Mouse (Mus musculus): ENCODE measurements around the gene Vrk2.

DNA sequence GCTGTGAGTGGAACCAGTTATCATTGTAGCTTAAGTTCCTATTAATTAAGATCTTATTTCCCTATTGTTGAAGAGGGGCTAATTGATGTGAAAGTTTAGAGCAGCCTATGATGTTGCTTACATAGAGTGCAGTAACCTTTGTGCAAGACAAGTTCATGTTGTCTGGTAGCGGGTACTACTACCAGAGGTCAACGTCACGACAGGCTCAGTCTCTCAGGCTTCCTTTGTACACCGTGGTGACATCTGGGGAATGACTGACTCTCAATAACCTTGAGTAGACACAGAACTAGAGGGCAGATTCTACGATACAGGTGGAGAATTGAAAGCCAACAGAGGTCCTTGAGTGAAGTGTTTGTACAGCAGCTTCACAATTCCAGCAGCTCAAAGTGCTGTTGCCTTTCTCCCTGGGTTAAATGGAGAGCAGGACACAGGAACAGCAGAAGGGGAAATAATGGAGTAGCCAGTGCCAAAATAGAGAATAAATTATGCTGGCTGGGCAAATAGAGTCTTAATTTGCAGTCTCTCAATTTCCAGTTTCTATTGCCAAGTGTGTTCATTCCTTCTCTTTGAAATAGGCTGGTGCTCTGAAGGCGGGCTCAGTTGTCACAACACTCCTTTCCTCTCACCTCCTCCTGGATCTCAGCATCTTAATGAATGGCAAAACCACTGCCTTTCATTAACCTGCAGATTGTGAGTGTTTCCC is 116.6 kb downstream of the Vrk2 start:
- TF ChIP-seq MEF2A (IDR thresholded peaks at IDR 0.05; ENCODE audit: borderline replicate concordance, low read depth, low read length) (no peak), ZC3H11A (IDR thresholded peaks at IDR 0.05; ENCODE audit: low read depth, low read length) (no peak), POLR2A (IDR thresholded peaks at IDR 0.05; ENCODE audit: low read depth, low read length) (no peak), SMC3 (IDR thresholded peaks at IDR 0.05; ENCODE audit: low read depth, low read length) (no peak), CHD2 (IDR thresholded peaks at IDR 0.05; ENCODE audit: low read length) (no peak), CTCF (conservative IDR thresholded peaks at IDR 0.05 in 1 of 2, IDR thresholded peaks at IDR 0.05 in 1 of 2; ENCODE audit: low read depth in 2 of 2, low read length in 2 of 2) (no peak), BHLHE40 (IDR thresholded peaks at IDR 0.05; ENCODE audit: low read depth, low read length) (no peak), E2F4 (IDR thresholded peaks at IDR 0.05; ENCODE audit: insufficient replicate concordance, low read depth, low read length) (no peak), KAT2A (IDR thresholded peaks at IDR 0.05; ENCODE audit: insufficient replicate concordance, low read length) (no peak), ZMIZ1 (IDR thresholded peaks at IDR 0.05; ENCODE audit: low read depth, low read length) (no peak), JUND (conservative IDR thresholded peaks at IDR 0.05; ENCODE audit: low read depth, low read length) (no peak)

All from CH12.LX (cell line).